In the genomic region with DNA sequence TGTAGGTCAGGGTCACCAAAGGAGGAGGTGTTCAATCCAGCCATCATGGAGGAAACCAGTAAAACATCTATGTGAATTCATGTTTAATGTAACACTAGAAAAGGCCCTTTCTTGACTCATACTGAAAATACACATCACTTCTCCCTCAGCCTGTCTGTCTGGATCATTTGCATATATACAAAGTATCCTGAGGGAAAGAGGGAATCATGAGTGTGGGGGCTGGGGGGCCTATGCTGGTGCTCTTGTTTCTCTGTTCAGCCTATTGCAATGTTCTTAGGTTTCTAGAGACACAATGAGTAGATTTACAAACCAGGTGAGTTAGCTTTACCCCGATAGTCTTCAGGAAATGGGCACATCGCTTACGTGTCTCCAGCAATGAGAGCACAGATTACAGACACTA, we compare ENCODE assay signal across 16 mouse cellular contexts.
DNase-seq lines count a peak whose midpoint lies in the region; ATAC-seq and TF ChIP-seq lines count a peak whose summit lies in the region.
"Had no signal": no experiment of that assay in that cellular context is flagged by ENCODE, and none has a peak within 500 bp of the region (broad histone marks: within the 10 kb centered on the region; RNA-seq: fewer than 3 reads in every experiment).

No protein-coding gene starts in this region.

- H3K9ac ChIP-seq in limb, embryonic 15.5 days = no peak overlapping the region
- no peak overlapping the region for H3K9ac ChIP-seq in CH12.LX (ENCODE audit: insufficient read depth, low read depth)
- H3K9ac ChIP-seq in midbrain, embryonic 16.5 days (ENCODE audit: low read depth, low read length) = no peak overlapping the region
- H3K9ac ChIP-seq: forebrain, embryonic 13.5 days; forebrain, embryonic 15.5 days; forebrain, postnatal 0 days had no signal

- dilution Hi-C loops in CH12.LX (cut with MboI; ENCODE audit: extremely low pct_ligation_motif_present, extremely low pct_unique_long_range_greater_than_20kb, low sequenced_read_pairs) = no loop called here

- no peaks in the 10 kb centered on the region for H3K9me3 ChIP-seq in limb, embryonic 15.5 days
- no peaks in the 10 kb centered on the region for H3K9me3 ChIP-seq in limb, embryonic 10.5 days (replicated peaks)
- H3K9me3 ChIP-seq in CH12.LX (replicated peaks; ENCODE audit: low read length) = no peaks in the 10 kb centered on the region
- no peaks in the 10 kb centered on the region for H3K9me3 ChIP-seq in midbrain, embryonic 16.5 days (replicated peaks; ENCODE audit: control insufficient read depth, low read length, poor library complexity, severe bottlenecking)
- H3K9me3 ChIP-seq: forebrain, embryonic 13.5 days; forebrain, embryonic 15.5 days had no signal

- H3K79me2 ChIP-seq in CH12.LX (replicated peaks; ENCODE audit: control insufficient read depth, extremely low read depth, insufficient read depth, poor library complexity, severe bottlenecking) = no peaks in the 10 kb centered on the region

- over 99% methylated on average over 3 of the region's 3 CpGs for WGBS in cerebellum, adult 2 months
- 93% methylated on average over 3 of the region's 3 CpGs for WGBS in limb, embryonic 15.5 days
- 97% methylated on average over 3 of the region's 3 CpGs for WGBS in limb, embryonic 10.5 days
- WGBS in midbrain, embryonic 16.5 days = 97% methylated on average over 3 of the region's 3 CpGs

- ATAC-seq in limb, embryonic 15.5 days (ENCODE audit: insufficient number of reproducible peaks, low FRiP score, low TSS enrichment, low read depth) = no peak
- no peak for ATAC-seq in midbrain, embryonic 16.5 days
- ATAC-seq: forebrain, embryonic 13.5 days; forebrain, embryonic 15.5 days had no signal

- TF ChIP-seq EP300 in CH12.LX (IDR thresholded peaks at IDR 0.05; ENCODE audit: low read length) = peak; percentile 89

- H3K4me1 ChIP-seq in cerebellum, adult 2 months (ENCODE audit: control insufficient read depth, insufficient read depth, low read length) = no peaks in the 10 kb centered on the region
- peaks cover 2% of the 10 kb centered on the region; the same call in 1 of the 2 replicates for H3K4me1 ChIP-seq in limb, embryonic 15.5 days
- H3K4me1 ChIP-seq in limb, embryonic 10.5 days = 0 out of 2 replicates have a peak, but pooled peaks cover 3% of the 10 kb centered on the region
- peaks cover 12 to 20% of the 10 kb centered on the region in 2 experiments for H3K4me1 ChIP-seq in CH12.LX (ENCODE audit: control insufficient read depth in 1 of 2, insufficient read depth in 2 of 2)
- no peaks in the 10 kb centered on the region for H3K4me1 ChIP-seq in midbrain, embryonic 16.5 days (ENCODE audit: control insufficient read depth, insufficient read depth, low read length)
- H3K4me1 ChIP-seq: forebrain, embryonic 13.5 days; forebrain, embryonic 15.5 days had no signal

- TF ChIP-seq CTCF in cerebellum, adult 2 months (IDR thresholded peaks at IDR 0.05; ENCODE audit: borderline replicate concordance, insufficient read depth, low read depth, low read length) = no peak
- no peak for TF ChIP-seq CTCF in CH12.LX (conservative IDR thresholded peaks at IDR 0.05 in 1 of 2, IDR thresholded peaks at IDR 0.05 in 1 of 2; ENCODE audit: low read depth in 2 of 2, low read length in 2 of 2)

- TF ChIP-seq POLR2A in cerebellum, adult 2 months (IDR thresholded peaks at IDR 0.05; ENCODE audit: borderline replicate concordance, insufficient read depth, low read length) = no peak
- no peak for TF ChIP-seq POLR2A in CH12.LX (IDR thresholded peaks at IDR 0.05; ENCODE audit: low read depth, low read length)

- in situ Hi-C loops in CH12.LX (cut with MboI; ENCODE audit: low pct_ligation_motif_present, low pct_unique_long_range_greater_than_20kb, low sequenced_read_pairs) = no loop called here

- DNase-seq in cerebellum, adult 2 months = no peak
- DNase-seq in cerebellum, postnatal 25 days = no peak
- no peak for DNase-seq in limb, embryonic 10.5 days (ENCODE audit: low spot score)
- peak; percentile 75 for DNase-seq in CH12.LX (ENCODE audit: extremely low read depth)
- peak; percentile 20 for DNase-seq in naive thymus-derived CD4-positive, alpha-beta T cell, adult 2 months (ENCODE audit: low read depth)
- no peak for DNase-seq in heart, adult 11 months
- DNase-seq: adrenal gland, adult 2 months; adrenal gland, postnatal 10 days; adrenal gland, postnatal 25 days; cerebellum, adult 11 months; cerebellum, postnatal 14 days; forebrain, postnatal 0 days had no signal

- H3K4me2 ChIP-seq in limb, embryonic 15.5 days = no peak overlapping the region
- peak overlapping the region; percentile 59; the same call in 1 of the 2 replicates for H3K4me2 ChIP-seq in CH12.LX (ENCODE audit: insufficient read depth, low read depth, poor library complexity, severe bottlenecking)
- no peak overlapping the region for H3K4me2 ChIP-seq in midbrain, embryonic 16.5 days (ENCODE audit: low read length)
- H3K4me2 ChIP-seq: forebrain, embryonic 13.5 days; forebrain, embryonic 15.5 days had no signal

- no peak overlapping the region for H3K4me3 ChIP-seq in cerebellum, adult 2 months (replicated peaks; ENCODE audit: insufficient read depth, low read depth, low read length)
- H3K4me3 ChIP-seq in limb, embryonic 15.5 days = no peak overlapping the region
- no peak overlapping the region for H3K4me3 ChIP-seq in limb, embryonic 10.5 days
- no peak overlapping the region for H3K4me3 ChIP-seq in CH12.LX (replicated peaks in 1 of 3; ENCODE audit: low read depth in 2 of 3, low read length in 2 of 3, poor library complexity in 1 of 3)
- H3K4me3 ChIP-seq in midbrain, embryonic 16.5 days (ENCODE audit: low read depth, low read length) = no peak overlapping the region
- H3K4me3 ChIP-seq: forebrain, embryonic 13.5 days; forebrain, embryonic 15.5 days had no signal

- TF ChIP-seq RAD21 in CH12.LX (IDR thresholded peaks at IDR 0.05; ENCODE audit: low read depth, low read length) = no peak

- H3K27me3 ChIP-seq in cerebellum, adult 2 months (ENCODE audit: control insufficient read depth, insufficient read depth, low read length) = no peaks in the 10 kb centered on the region
- H3K27me3 ChIP-seq in limb, embryonic 15.5 days = no peaks in the 10 kb centered on the region
- H3K27me3 ChIP-seq in limb, embryonic 10.5 days (ENCODE audit: low read depth, poor library complexity, severe bottlenecking) = no peaks in the 10 kb centered on the region
- H3K27me3 ChIP-seq in CH12.LX (replicated peaks) = no peaks in the 10 kb centered on the region
- no peaks in the 10 kb centered on the region for H3K27me3 ChIP-seq in midbrain, embryonic 16.5 days (ENCODE audit: control insufficient read depth, insufficient read depth, low read depth, low read length)
- H3K27me3 ChIP-seq: forebrain, embryonic 13.5 days; forebrain, embryonic 15.5 days had no signal

- H3K36me3 ChIP-seq in limb, embryonic 15.5 days = no peaks in the 10 kb centered on the region
- H3K36me3 ChIP-seq in limb, embryonic 10.5 days = no peaks in the 10 kb centered on the region
- H3K36me3 ChIP-seq in CH12.LX (replicated peaks in 1 of 2; ENCODE audit: control insufficient read depth in 1 of 2, insufficient read depth in 1 of 2, low read length in 1 of 2) = no peaks in the 10 kb centered on the region
- H3K36me3 ChIP-seq in midbrain, embryonic 16.5 days (ENCODE audit: control insufficient read depth, insufficient read depth, low read length) = no peaks in the 10 kb centered on the region
- H3K36me3 ChIP-seq: forebrain, embryonic 15.5 days had no signal

- 0 out of 2 replicates have a peak overlapping the region, but pooled peaks have one; percentile 30 for H3K27ac ChIP-seq in cerebellum, adult 2 months (ENCODE audit: insufficient read depth, low read length)
- H3K27ac ChIP-seq in limb, embryonic 15.5 days = 0 out of 2 replicates have a peak overlapping the region, but pooled peaks have one; percentile 23
- H3K27ac ChIP-seq in limb, embryonic 10.5 days = no peak overlapping the region
- H3K27ac ChIP-seq in CH12.LX (ENCODE audit: insufficient read depth, low read depth) = no peak overlapping the region
- H3K27ac ChIP-seq in midbrain, embryonic 16.5 days (ENCODE audit: low read length) = no peak overlapping the region
- H3K27ac ChIP-seq: forebrain, embryonic 13.5 days; forebrain, embryonic 15.5 days had no signal

TF ChIP-seq in CH12.LX, 34 proteins besides CTCF, POLR2A, EP300 and RAD21:
- TF ChIP-seq TCF12 (IDR thresholded peaks at IDR 0.05; ENCODE audit: low read depth, low read length) (0 out of 2 replicates have a peak, but pooled peaks have one; percentile 39), JUN (IDR thresholded peaks at IDR 0.05; ENCODE audit: insufficient read depth, low read depth, low read length) (peak; percentile 81), KAT2A (IDR thresholded peaks at IDR 0.05; ENCODE audit: insufficient replicate concordance, low read length) (no peak), BHLHE40 (IDR thresholded peaks at IDR 0.05; ENCODE audit: low read depth, low read length) (peak; percentile 69), MEF2A (IDR thresholded peaks at IDR 0.05; ENCODE audit: borderline replicate concordance, low read depth, low read length) (peak; percentile 45; the same call in 1 of the 2 replicates), JUND (conservative IDR thresholded peaks at IDR 0.05; ENCODE audit: low read depth, low read length) (peak; percentile 94), CHD2 (IDR thresholded peaks at IDR 0.05; ENCODE audit: low read length) (peak; percentile 75), E2F4 (IDR thresholded peaks at IDR 0.05; ENCODE audit: insufficient replicate concordance, low read depth, low read length) (no peak), IRF4 (IDR thresholded peaks at IDR 0.05; ENCODE audit: low read depth, low read length) (peak; percentile 95), ETS1 (conservative IDR thresholded peaks at IDR 0.05; ENCODE audit: low read depth, low read length) (peak; percentile 79)

Comparison
In these comparisons a context has a peak if more than half of its experiments do, and no peak if none do; other contexts are left out.
1. H3K27ac ChIP-seq: peak in cerebellum, adult 2 months (single experiment) and limb, embryonic 15.5 days (single experiment); none in limb, embryonic 10.5 days (single experiment), CH12.LX (single experiment) and midbrain, embryonic 16.5 days (single experiment).
2. DNase-seq: peak in CH12.LX (single experiment) and naive thymus-derived CD4-positive, alpha-beta T cell, adult 2 months (single experiment); none in cerebellum, adult 2 months (0 of 2), cerebellum, postnatal 25 days (0 of 2), limb, embryonic 10.5 days (single experiment) and heart, adult 11 months (single experiment).